Mouse (Mus musculus) cerebellum, postnatal 4 days (tissue): ENCODE data around the gene Gm17387.
A peak's percentile ranks its signal among the peaks of the same experiment; 100 is the strongest.

ENCODE experiments used
- DNase-seq, 2 experiments: peaks; one replicate each; pipeline ENCODE4 v3.0.0; 2022; ENCODE audit warnings: low spot score in 2 of 2, mixed read lengths in 1 of 2

Gene Gm17387

DNA sequence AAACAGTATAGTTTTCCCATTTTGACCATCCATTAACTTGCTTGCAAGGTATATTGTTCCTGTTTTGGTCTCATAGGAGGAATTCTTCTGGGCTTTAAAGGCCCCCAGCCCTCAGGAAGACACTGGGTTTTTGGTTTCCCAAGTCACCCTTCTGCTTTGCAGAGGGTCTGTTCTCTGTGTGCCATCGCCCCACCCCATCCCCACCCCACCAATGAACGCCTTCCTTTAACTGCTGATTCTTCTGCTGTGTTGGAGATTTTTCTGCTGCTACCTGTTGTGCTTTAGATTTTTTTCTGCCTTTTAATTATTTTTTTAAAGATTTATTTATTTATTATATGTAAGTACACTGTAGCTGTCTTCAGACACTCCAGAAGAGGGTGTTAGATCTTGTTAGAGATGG, at the start of gene Gm17387:
Gm17387 (plus strand) TSS at position 301 of the 400 bp plus-strand sequence.
- no peak for DNase-seq

DNA sequence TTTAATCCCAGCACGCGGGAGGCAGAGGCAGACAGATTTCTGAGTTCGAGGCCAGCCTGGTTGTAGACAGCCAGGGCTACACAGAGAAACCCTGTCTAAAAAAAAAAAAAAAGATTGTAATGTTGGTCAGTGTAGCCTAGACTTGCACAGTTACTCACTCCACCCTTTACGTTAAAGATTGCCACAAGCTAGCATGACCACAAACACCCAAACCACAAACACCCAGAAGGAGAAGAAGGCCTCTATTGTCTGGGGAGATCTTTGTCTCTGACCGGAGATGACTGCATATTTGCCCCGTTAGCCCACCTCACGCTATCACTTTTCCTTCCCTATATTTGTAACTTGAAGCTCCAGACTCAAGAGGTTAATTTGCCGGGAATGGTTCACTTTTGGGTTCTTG, 47.2 kb upstream of the Gm17387 start:
- DNase-seq = no peak

DNA sequence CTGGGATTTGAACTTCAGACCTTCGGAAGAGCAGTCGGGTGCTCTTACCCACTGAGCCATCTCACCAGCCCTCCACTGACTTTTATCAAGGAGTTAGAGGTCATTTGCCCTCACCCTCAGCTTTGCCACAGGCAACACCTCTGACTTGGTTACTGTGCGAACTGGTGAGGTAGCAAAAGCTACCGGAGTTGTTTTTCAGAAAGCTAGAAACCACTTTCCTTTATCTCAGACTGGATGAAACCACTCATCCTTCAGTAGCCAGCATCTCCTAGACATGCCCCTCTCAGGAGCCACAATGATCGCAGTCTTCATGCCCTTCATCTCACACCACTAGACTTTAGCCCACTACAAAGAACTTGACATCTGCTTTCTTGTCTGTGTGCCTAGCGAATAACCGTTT, 46.0 kb upstream of the Gm17387 start:
- no peak for DNase-seq

DNA sequence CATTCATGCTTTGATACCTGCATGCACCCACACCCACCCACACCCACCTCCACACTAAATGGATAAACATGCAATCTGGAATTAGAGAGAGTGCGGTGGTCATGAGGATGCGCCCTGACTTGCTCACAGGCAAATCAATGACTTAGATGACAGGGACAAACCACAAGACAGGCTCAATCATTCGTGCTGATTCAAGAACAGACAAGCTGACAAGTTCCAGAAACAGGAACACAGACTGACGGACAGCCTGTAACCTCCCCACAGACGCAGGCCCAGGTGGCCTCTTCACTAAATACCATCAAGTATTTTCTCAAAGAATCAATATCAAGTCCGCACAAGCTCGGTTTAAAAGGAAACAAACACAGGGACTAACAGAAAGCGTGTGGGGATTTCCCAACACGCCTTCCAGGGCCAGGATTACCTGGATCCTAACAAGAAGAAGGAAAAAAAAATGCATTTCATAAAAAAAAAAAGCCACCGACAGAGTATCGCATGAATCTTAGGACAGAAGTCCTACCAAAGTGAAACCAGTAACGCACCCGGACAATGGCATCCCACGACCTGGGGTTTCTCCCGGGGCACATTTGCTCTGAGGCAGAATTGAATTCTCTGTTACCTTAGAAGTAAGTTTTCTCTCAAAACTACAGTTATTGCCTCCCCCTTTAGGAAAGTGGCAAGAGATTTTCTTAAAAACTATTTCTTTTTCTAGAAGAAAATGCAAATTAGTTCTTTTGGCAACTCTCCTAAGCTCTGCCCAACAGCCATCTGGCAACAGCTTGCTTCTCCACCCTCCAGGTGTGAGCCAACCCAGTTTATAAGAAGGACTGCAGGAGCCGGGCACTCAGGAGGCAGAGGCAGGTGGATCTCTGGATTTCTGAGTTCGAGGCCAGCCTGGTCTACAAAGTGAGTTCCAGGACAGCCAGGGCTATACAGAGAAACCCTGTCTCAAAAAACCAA, 41.5 kb upstream of the Gm17387 start:
- DNase-seq = no peak

DNA sequence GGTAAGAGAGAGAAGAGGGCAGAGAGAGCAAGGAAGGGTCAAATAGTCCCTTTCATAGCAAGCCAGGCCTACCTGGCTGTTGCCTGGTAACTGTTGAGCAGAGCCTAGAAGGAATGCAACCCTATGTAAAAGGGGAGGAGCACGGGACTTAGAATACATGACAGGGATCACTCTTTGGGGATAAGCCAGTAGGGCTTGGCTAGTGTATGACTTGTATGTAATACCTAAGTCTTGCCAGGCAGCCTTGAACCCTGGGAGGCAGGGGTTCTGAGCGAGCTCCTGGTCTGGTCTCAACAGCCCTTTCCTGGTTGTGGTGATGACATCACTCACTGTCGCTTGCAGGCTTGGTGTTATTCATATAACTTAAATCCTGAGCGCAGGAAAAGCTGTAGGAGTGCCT, 39.9 kb upstream of the Gm17387 start:
- no peak for DNase-seq

DNA sequence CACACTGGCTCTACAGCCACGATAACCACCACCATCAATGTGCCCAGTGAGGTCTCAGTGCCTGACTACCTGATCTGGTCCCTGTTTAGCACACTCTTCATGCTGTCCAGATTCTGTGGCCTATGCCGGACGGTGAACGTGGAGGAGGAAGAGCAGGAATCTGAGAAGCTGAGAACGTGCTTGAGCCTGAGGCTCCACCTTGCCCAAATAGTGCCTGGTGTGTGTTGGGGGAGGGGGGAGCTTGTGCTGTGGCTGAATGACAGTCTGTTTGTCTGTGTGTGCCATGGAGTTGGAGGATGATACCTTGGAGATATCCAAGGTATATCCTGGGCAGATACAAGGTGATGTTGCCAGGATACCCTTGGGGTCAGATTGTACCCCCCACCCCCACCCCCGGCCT, 38.7 kb upstream of the Gm17387 start:
- DNase-seq = no peak

DNA sequence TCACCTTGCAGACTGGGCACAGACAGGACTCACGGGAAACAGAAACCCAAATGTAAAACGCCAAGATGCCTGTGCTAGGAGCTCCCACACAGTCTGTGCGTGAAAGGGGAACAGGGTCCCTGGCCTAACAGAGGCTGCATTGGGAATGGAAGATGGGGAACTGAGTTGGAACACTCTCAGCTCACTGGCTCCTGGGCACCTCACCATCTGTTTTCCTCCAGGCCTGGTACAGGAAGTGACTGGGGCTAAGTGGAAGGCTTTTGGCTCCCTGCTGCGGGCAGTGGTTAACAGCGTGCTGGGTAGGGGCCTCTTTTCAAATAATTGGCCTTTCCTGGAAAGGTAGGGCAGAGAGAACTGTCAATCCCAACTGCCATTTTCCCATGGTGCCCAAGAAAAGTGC, 38.3 kb upstream of the Gm17387 start:
- no peak for DNase-seq

DNA sequence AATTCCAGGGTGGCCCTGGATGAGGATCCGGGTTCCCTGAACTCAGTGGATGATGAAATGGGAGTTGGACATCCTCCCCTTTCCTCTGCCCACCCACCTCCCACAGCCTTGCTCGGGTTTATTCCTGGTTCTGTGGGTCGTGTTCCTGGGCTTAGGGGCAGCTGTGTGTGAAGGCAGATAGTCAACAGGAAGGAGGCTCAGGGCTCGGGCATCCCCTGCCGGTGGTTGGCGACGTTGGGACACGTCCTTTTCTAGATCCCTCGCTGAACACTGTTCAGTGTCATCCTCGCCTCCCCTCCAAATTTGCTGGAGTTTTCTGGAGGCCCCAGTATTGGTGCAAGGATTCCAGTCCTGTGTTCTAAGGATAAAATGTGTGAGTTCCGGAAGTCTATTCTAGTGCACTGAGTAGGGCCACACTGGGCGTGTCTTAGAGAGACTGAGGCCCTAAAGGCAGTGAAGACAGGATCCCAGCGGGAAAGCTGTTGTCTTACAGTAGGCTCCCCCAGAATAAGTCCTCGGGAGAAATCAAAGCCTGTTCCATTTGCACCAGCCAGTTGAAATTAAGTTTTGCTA, 37.7 kb upstream of the Gm17387 start:
- DNase-seq = no peak

DNA sequence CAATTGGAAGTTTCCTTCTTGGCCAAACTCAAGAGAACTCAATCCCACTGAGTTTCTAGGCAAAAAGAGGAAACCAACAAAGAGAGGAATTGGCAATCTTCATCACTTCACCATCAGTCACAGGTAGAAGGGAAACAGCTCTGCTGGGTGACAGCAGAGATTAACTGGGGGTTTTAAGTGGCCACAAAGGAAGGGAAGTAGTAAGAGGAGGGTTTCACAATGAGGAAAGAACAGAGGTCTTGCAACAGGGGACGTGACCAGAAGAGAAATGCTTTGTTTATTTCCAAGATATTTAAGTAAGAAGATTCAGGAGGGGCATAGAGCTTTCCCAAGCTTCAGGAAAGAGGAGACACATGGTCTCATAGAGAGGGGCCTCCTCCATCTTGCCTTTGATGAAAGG, 31.1 kb upstream of the Gm17387 start:
- no peak for DNase-seq

DNA sequence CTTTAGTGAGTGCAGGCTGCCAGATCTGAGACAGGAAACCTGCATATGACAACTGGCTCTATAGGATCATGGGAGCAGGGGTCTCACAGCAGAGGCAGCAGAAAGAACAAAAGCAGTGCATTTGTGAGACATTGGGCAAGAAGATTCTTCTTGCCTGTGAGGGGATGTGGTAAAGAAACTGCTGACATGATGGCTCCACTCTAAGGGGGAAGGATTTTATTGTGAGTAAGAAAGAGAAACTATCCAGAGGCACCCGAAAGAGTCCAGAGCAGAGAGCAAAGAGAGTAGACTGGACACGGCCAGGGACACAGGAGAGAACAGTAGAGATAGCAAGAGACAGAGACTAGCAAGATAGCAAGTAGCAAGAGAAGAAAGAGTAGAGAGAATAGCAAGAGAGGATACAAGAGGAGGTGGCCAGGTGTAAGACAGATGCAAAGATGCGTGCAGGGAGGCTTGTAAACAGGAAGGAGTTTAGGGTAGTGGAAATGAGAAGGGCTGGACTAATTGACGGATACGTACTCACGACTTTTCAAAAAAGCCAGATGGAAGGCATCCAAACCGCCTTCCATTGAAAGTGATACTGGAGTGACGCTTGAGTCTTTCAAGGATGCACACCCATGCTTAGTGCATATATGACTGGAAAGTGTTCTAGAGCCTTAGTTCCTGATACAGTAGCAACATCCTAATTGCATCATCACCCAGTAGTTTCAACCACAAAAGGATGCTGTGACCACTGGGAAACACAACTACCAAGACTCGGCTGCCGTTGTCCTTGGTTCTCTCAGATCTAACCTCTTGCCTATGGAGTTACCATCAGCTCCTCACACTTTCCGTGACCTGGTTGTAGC, 29.9 kb upstream of the Gm17387 start:
- DNase-seq = no peak

DNA sequence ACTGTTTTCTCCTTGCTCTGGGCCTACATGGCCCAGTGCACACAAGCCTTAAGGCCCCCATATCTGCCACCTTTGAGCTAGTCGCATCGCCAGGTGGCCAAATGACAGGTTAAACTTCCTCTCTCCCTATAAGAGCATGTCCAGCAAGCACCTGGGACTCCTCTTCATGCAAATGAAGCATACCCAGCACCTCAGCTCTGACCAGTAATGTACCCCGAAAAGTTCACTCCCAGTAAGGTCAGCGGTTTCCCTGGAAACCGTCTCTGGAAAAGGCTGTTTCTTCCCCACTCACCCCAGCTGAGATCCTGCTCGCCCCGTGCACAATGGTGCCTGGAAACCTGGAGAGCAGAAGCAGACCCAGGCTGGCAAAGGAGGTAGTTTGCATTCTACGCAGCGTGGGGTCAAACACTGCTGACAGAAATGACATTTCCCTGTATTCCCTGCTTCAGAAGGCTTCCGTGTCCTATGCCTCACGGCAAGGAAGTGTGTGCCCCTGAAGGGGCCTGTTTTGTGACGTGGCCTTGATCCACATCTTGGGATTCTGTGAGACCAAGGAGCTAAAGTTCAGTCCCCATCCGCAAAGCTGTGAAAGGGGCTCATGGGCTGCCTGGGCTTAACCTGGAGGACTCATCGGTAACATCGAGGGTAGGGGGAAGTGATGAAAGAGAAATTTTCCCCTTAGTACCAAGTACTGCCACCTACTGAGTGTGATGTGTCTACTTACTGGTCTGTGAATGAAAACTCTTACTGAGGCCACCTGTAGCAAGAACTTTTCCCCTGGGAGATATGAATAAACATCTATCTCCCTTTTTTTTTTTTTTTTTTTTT, 27.8 kb upstream of the Gm17387 start:
- no peak for DNase-seq

DNA sequence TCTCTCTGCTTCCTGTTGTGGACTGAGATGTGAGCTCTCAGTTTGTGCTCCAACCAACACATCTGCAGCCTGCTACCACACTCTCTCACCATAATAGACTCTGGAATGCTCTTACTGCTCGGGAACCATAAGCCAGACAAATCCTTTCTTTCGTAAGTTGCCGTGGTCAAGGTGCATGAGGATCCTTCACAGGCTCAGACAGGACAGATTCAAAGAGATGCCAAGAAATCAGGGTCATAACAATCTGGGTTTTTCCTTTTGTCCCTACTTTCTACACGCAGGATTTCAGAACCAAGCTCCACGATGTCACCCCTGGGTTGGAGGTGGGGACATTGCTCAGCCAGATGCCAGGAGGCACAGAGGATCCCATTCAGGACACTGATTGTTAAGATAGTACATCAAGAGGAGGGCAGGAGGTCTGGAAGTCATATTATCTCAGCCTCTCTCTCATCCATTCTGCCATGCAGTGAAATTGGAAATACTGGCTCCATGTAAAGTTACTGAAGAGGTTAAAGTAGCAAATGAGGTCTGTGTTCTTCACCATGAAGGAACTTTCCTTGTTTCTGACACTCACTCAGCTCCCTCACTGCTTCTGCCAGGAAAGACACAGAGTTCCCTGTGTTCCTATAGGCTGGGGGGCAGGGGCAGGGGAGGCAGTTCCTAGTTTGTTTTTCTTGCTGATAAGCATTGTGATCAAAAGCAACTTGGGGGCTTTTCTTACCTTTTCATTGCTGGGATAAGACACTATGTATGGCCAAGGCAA, 25.5 kb upstream of the Gm17387 start:
- no peak for DNase-seq

DNA sequence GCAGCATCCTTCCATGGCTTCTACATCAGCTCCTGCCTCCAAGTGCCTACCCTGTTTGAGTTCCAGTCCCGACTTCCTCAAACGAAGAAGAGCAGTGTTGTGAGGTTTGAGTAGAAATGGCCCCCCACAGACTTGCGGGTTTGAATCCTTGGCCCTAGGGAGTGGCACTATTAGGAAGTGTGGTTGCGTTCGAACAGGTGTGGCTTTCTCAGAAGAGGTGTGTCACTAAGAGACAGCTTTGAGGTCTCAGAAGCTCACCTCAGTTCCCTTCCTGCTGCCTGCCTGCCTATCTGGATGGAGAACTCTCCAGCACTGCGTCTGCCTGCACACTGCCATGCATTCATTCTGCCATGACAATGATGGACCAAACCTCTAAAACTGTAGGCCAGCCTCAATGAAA, 22.5 kb upstream of the Gm17387 start:
- no peak for DNase-seq

DNA sequence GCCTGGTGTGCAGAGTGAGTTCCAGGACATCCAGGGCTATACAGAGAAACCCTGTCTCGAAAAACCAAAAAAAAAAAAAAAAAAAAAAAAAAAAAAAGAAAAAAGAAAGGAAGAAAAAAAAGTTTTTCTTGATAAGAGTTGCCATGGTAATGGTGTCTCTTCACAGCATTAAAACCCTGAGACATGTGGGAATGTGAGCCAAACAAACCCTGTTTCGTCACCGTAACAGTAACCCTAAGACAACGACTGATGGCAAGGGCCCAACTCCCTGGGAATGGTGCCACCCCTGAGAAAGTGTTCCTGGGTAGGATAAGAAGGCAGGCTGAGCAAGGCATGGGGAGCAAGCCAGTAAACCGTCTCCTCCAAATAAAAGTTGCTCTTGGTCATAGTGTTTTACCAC, 22.0 kb upstream of the Gm17387 start:
- DNase-seq = no peak

DNA sequence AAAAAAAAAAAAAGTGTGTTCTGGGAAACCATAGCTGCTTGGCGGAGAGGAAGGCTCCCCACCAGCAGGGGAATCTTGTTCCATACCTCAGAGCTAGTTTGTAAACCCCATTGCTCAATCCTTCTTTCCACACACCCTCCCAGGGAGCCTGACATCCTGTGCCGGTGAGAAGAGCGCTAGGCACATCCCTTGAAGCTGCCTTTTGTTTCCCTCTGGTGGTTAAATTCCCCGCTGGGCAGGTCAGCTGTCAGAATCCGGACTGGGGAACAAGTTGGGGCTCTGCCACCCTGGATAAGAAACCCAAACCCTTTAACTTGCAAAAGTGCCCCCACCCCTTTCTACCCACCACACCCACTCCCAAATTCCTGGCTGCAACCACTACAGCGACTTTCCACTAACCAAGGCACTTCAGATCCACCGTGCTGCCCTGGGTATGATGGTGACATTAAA, 20.6 kb upstream of the Gm17387 start:
- DNase-seq = no peak

DNA sequence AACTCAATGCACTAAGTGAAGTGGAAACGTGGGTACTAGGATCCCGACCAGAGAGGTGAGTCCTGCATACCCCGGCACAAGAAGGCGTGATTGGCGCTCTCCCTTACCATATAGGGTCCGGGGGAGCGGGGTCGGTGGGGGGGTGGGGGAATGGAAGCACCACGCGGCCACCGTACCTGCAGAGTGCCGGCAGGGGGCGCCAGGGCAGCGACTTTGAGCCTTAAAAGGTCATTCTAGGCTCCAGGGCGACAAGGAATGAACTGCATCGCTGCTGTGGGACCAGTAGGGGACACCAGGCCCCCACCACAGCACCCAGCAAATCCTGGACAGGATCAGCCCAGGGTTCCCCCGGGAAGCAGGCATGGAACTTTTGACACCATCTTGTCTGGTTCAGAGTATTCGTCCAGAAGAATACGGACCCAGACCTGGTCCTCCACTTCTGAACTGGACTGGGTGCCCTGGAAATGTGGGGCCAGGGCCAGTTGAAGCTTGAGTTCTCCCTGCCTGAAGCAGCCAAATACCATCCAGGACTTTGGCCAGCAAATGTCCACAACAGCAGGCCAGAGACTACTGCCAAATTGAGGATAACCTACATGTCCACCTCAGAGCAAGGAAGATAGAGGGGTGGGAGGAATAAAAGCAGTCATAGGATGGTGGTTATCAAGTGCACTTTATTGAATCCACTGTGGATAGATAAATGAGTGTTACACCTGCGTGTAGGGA, 19.8 kb upstream of the Gm17387 start:
- peak in 1 of 2 experiments; percentile 72 for DNase-seq

DNA sequence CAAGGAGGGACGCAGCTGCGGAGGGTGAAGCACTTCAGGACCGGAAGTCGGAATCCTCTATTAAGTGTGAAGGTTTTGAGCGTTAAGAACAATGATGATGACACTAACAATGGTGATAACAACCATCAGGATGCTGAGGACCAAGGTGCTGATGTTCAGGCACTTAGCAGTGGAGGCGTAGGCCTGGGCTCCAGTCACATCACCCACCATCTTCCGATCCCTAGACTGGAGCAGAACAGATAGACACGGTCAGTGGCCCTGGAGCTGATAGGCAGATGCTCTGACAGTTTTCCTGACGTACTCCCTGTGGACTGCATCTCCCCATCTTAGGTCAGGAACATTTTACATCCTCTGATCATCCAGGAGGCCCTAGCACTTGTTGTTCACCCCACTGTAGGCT, 19.3 kb upstream of the Gm17387 start:
- no peak for DNase-seq

DNA sequence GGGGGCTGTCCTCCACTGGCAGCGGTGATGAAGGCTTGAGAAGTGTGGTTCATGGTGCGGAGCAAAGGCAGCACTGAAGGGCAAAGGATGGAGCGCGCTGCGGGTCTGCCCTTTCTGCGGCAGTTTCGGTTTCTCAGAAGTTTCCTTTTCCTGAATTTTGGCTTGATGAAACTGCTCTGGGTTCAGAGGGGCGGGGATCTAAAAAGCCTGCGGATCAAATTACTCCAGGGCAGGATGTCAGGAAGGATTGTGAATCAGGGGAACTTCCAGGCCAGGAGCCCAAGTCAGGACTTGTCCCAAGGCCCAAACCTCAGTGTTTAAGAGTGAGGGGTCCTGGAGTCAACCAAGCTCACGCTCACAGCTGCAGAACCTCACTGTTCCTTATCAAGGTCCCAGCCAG, 18.3 kb upstream of the Gm17387 start, which contains the start of gene Ifitm3:
Ifitm3 (minus strand) TSS at position 178 of the 400 bp plus-strand sequence.
- DNase-seq = no peak

DNA sequence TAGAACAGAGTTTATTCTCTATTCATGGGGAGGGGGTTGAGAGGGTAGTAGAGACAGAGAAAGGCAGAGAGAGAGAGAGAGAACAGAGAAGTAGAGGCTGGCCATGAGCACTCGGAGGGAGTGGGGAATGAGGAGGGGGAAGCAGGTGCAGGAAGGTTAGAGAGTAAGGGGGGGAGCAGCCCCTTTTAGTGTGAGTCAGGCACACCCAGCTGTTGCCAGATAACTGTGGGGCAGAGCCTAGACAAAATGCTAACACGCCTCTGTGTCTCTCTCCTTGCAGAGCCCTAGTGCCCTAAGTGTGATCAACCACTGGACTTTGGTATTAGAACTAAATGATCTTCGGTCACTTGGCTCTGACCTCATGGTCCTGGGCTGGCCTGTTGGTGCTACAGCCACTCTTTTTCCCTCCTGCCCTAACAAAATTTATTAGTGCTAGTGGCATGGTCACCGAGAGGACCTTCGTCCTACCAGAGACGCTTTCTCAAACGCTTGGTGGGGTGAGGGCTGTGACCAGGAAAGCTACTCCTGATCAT, 17.6 kb upstream of the Gm17387 start:
- DNase-seq = no peak
